Mouse (Mus musculus): ENCODE measurements around the gene Eno3.
A peak's percentile ranks its signal among the peaks of the same experiment; 100 is the strongest.

The Eno3 gene

GRCm38 (mm10) chr11:70681897-70682581 is 25.0 kb downstream of the Eno3 start:
- peak; percentile 53 for DNase-seq (ENCODE audit: low spot score)

- no peak for DNase-seq (ENCODE audit: low spot score)
Observed at GRCm38 (mm10) chr11:70683640-70684039, 26.6 kb downstream of the Eno3 start.

- no peak for DNase-seq (ENCODE audit: low spot score)
Observed at GRCm38 (mm10) chr11:70686901-70687566, 30.0 kb downstream of the Eno3 start.

- DNase-seq (ENCODE audit: low spot score) = peak; percentile 71
Observed at GRCm38 (mm10) chr11:70687601-70688199, 30.7 kb downstream of the Eno3 start, which contains the start of gene Camta2. Camta2 (minus strand) TSS chr11:70688105.

GRCm38 (mm10) chr11:70688372-70688771 is 31.4 kb downstream of the Eno3 start:
- peak; percentile 51 for DNase-seq (ENCODE audit: low spot score)

- no peak for DNase-seq (ENCODE audit: low spot score)
Observed at GRCm38 (mm10) chr11:70689578-70689977, 32.6 kb downstream of the Eno3 start.

GRCm38 (mm10) chr11:70693504-70693903 is 36.5 kb downstream of the Eno3 start:
- DNase-seq (ENCODE audit: low spot score) = no peak

GRCm38 (mm10) chr11:70697376-70697775 is 40.4 kb downstream of the Eno3 start:
- no peak for DNase-seq (ENCODE audit: low spot score)

- peak; percentile 19 for DNase-seq (ENCODE audit: low spot score)
Observed at GRCm38 (mm10) chr11:70699051-70699450, 42.0 kb downstream of the Eno3 start.

- DNase-seq (ENCODE audit: low spot score) = peak; percentile 90
Observed at GRCm38 (mm10) chr11:70699722-70700556, 42.9 kb downstream of the Eno3 start, which contains the start of the genes Inca1 and Kif1c. Inca1 (minus strand) TSS chr11:70700155. Kif1c (plus strand) TSS chr11:70700548.

- DNase-seq (ENCODE audit: low spot score) = peak; percentile 53
Observed at GRCm38 (mm10) chr11:70700613-70701012, 43.6 kb downstream of the Eno3 start.

GRCm38 (mm10) chr11:70701221-70701955 is 44.4 kb downstream of the Eno3 start:
- DNase-seq (ENCODE audit: low spot score) = peak; percentile 14

- no peak for DNase-seq (ENCODE audit: low spot score)
Observed at GRCm38 (mm10) chr11:70701984-70702733, 45.2 kb downstream of the Eno3 start.

GRCm38 (mm10) chr11:70702781-70703180 is 45.8 kb downstream of the Eno3 start:
- DNase-seq (ENCODE audit: low spot score) = peak; percentile 45

- DNase-seq (ENCODE audit: low spot score) = no peak
Observed at GRCm38 (mm10) chr11:70706127-70706526, 49.1 kb downstream of the Eno3 start.

GRCm38 (mm10) chr11:70711026-70711425 is 54.0 kb downstream of the Eno3 start:
- no peak for DNase-seq (ENCODE audit: low spot score)

All from adipocyte (in vitro differentiated cells).